Mouse (Mus musculus): ENCODE results near the gene Scrn2. TPM values are rescaled to one million over a fixed set of nuclear protein-coding genes. Genes with fewer than 3 reads are reported as not detected.

Scrn2 gene
- total and polyA plus RNA-seq, 2 experiments, result 41.9 to 56.6 TPM

DNA sequence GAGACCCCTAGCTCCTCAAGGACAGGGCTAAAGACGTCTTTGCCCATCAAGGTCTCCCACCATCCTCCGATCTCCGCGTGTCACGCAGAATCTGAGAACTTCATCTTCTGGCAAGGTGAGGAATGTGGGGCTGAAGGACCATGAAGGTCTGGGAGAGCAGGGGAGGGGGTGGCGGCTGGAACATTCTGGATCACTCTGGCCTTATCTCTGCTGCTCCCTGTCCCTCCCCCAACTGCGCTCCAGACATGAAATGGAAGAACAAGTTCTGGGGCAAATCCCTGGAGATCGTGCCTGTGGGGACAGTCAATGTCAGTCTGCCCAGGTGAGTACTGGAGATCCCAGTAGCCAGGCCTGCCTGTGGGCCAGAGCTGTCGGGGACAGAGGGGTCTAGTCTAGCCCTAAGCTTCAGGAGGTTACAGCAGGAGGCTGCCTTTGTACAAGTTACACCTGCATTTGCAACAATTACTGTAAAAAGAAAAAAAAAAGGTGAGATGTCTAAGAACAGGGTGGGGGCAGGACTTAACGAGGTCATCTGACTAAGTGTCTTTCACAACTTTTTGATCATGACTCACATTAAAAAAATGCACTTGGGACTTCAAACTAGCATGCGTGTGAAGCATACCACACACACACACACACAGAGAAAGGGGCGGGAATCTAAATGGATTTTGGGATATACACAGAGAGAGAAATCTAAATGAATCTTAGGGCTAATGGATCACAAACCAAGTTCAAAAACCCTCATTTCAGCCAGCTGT lies 36.0 kb downstream of the Scrn2 start:
- H3K36me3 ChIP-seq (ENCODE audit: control insufficient read depth, insufficient read depth, low read length), result no peaks in the 10 kb centered on the region

DNA sequence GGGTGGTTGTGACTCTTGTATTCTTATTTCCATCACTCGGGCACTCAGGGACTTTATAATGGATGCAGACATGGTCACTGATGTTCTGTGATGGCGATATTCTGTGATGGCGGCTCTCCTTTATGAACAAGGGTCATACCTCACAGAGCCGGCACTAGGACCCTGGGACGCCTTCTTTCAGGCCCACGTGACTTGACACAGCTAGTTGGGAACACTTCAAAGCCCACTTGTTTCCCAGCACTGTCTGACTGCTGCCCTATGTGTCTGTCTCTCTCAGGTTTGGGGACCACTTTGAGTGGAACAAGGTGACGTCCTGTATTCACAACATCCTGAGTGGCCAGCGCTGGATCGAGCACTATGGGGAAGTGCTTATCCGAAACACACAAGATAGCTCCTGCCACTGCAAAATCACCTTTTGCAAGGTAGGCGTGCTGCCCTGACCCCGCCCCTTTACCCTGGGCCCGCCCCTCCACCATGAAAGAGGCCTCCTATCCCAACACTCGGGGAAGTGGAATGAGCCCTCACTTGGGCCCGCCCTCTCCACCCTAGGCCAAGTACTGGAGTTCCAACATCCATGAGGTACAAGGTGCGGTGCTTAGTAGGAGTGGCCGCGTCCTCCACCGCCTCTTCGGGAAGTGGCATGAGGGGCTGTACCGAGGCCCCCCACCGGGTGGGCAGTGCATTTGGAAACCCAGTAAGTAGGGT lies 37.1 kb downstream of the Scrn2 start:
- no peak overlapping the region for H3K9ac ChIP-seq (ENCODE audit: low read depth, low read length)
- DNase-seq (ENCODE audit: extremely low read depth, low read depth, low spot score), result no peak
- no peaks in the 10 kb centered on the region for H3K27me3 ChIP-seq (ENCODE audit: control insufficient read depth, insufficient read depth, low read length)
- no peaks in the 10 kb centered on the region for H3K79me2 ChIP-seq (ENCODE audit: control insufficient read depth, insufficient read depth, low read length)
- no peaks in the 10 kb centered on the region for H3K4me1 ChIP-seq (ENCODE audit: control insufficient read depth, insufficient read depth, low read length)
- H3K27ac ChIP-seq (replicated peaks; ENCODE audit: insufficient read depth, low read depth, low read length), result no peak overlapping the region
- no peak overlapping the region for H3K4me3 ChIP-seq (ENCODE audit: insufficient read depth, low read depth, low read length)
- no peak for TF ChIP-seq CTCF (IDR thresholded peaks at IDR 0.05; ENCODE audit: low read depth, low read length)
- no peak for TF ChIP-seq POLR2A (IDR thresholded peaks at IDR 0.05; ENCODE audit: extremely low read depth, insufficient read depth, low read length)
- H3K36me3 ChIP-seq (ENCODE audit: control insufficient read depth, insufficient read depth, low read length), result no peaks in the 10 kb centered on the region
- WGBS, result 85% methylated on average over 22 of the region's 22 CpGs

More for the DNA sequence above, 36.0 kb downstream of the Scrn2 start:
- no peak for TF ChIP-seq POLR2A (IDR thresholded peaks at IDR 0.05; ENCODE audit: extremely low read depth, insufficient read depth, low read length)
- no peak for TF ChIP-seq CTCF (IDR thresholded peaks at IDR 0.05; ENCODE audit: low read depth, low read length)
- H3K9ac ChIP-seq (ENCODE audit: low read depth, low read length), result no peak overlapping the region
- H3K4me1 ChIP-seq (ENCODE audit: control insufficient read depth, insufficient read depth, low read length), result no peaks in the 10 kb centered on the region
- H3K27ac ChIP-seq (replicated peaks; ENCODE audit: insufficient read depth, low read depth, low read length), result no peak overlapping the region
- H3K79me2 ChIP-seq (ENCODE audit: control insufficient read depth, insufficient read depth, low read length), result no peaks in the 10 kb centered on the region
- H3K4me3 ChIP-seq (ENCODE audit: insufficient read depth, low read depth, low read length), result no peak overlapping the region
- H3K27me3 ChIP-seq (ENCODE audit: control insufficient read depth, insufficient read depth, low read length), result no peaks in the 10 kb centered on the region
- 93% methylated on average over 12 of the region's 12 CpGs for WGBS
- no peak for DNase-seq (ENCODE audit: extremely low read depth, low read depth, low spot score)

DNA sequence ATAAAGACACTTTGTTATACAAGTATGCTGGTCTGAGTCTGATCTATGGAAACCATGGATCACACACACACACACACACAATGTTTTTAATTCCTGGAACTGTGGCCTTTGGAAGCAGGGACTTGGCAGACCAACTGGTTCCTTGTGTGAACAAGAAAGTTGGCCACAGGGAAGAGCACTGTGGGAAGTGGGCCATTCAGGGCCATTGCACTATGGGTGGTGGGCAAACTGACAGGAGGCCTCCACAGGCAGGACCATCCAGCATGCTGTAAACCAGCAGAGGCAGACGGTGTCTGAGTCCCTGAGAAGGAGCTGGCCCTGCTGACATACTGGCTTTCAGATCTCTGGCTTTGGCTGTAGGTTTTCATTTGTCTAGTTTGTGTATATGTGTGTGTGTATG lies 39.6 kb downstream of the Scrn2 start:
- TF ChIP-seq CTCF (IDR thresholded peaks at IDR 0.05; ENCODE audit: low read depth, low read length) (no peak), POLR2A (IDR thresholded peaks at IDR 0.05; ENCODE audit: extremely low read depth, insufficient read depth, low read length) (no peak)
- H3K79me2 ChIP-seq (ENCODE audit: control insufficient read depth, insufficient read depth, low read length), result no peaks in the 10 kb centered on the region
- no peaks in the 10 kb centered on the region for H3K4me1 ChIP-seq (ENCODE audit: control insufficient read depth, insufficient read depth, low read length)
- no peak overlapping the region for H3K4me3 ChIP-seq (ENCODE audit: insufficient read depth, low read depth, low read length)
- H3K27ac ChIP-seq (replicated peaks; ENCODE audit: insufficient read depth, low read depth, low read length), result no peak overlapping the region
- H3K36me3 ChIP-seq (ENCODE audit: control insufficient read depth, insufficient read depth, low read length), result no peaks in the 10 kb centered on the region
- WGBS, result 95% methylated on average over 1 of the region's 1 CpGs
- H3K9ac ChIP-seq (ENCODE audit: low read depth, low read length), result no peak overlapping the region
- H3K27me3 ChIP-seq (ENCODE audit: control insufficient read depth, insufficient read depth, low read length), result no peaks in the 10 kb centered on the region
- DNase-seq (ENCODE audit: extremely low read depth, low read depth, low spot score), result no peak

DNA sequence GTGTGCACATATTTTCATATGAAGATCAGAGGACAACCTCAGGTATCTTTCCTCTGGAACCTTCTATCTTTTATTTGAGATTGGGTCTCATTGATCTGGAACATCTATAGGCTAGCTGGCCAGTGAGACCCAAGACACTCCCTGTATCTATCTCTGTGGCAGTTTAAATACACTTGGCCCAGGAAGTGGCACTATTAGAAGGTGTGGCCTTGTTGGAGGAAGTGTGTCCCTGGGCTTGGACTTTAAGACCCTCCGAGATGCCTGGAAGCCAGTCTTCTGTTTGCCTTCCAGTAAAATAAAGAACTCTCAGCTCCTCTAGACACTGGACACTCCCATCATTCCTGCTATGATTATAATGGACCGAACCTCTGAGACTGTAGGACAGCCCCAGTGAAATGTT lies 40.0 kb downstream of the Scrn2 start:
- Histone ChIP-seq H3K27ac (replicated peaks; ENCODE audit: insufficient read depth, low read depth, low read length) (no peak overlapping the region), H3K4me1 (ENCODE audit: control insufficient read depth, insufficient read depth, low read length) (no peaks in the 10 kb centered on the region), H3K4me3 (ENCODE audit: insufficient read depth, low read depth, low read length) (no peak overlapping the region), H3K27me3 (ENCODE audit: control insufficient read depth, insufficient read depth, low read length) (no peaks in the 10 kb centered on the region), H3K36me3 (ENCODE audit: control insufficient read depth, insufficient read depth, low read length) (no peaks in the 10 kb centered on the region), H3K9ac (ENCODE audit: low read depth, low read length) (no peak overlapping the region), H3K79me2 (ENCODE audit: control insufficient read depth, insufficient read depth, low read length) (no peaks in the 10 kb centered on the region)
- DNase-seq (ENCODE audit: extremely low read depth, low read depth, low spot score), result no peak
- no peak for TF ChIP-seq CTCF (IDR thresholded peaks at IDR 0.05; ENCODE audit: low read depth, low read length)
- WGBS, result 87% methylated on average over 2 of the region's 2 CpGs

DNA sequence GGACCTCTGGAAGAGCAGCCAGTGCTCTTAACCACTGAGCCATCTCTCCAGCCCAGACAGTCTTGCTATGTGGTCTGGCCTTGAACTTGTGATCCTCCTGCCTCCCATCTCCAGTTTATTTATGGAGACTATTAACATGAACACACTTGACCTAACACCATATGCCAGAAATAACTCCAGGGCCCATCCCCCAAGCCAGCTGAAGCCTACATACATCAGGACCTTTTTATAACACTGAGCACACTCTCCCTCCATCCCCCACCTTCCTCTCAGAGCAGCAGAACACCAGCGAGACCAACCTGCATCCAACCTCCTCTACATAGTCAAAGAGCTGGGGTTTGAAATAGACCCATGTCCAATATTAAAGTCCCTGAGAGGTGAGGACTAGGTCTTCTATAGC lies 41.4 kb downstream of the Scrn2 start:
- DNase-seq (ENCODE audit: extremely low read depth, low read depth, low spot score), result no peak
- 74% methylated on average over 1 of the region's 1 CpGs for WGBS

DNA sequence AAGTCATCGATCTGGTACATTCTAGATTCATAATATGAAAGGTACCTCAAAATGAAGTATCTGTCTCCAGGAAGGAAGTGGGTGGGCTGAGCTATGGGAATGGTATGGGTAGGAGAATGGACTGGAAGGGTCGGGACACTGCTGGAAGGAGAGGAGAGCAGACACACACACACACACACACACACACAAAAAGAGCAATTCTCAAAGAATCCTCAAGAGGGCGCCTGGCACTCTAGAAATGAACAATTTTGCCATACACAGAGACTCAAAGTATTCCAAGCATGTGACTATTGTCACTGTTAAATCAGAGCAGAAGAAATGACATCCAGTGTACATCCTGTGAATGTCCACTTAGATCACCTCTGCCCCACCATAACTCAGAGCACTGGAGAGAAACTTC lies 42.8 kb downstream of the Scrn2 start:
- Histone ChIP-seq H3K4me3 (ENCODE audit: insufficient read depth, low read depth, low read length) (no peak overlapping the region), H3K27ac (replicated peaks; ENCODE audit: insufficient read depth, low read depth, low read length) (no peak overlapping the region), H3K4me1 (ENCODE audit: control insufficient read depth, insufficient read depth, low read length) (no peaks in the 10 kb centered on the region), H3K36me3 (ENCODE audit: control insufficient read depth, insufficient read depth, low read length) (no peaks in the 10 kb centered on the region), H3K79me2 (ENCODE audit: control insufficient read depth, insufficient read depth, low read length) (no peaks in the 10 kb centered on the region), H3K27me3 (ENCODE audit: control insufficient read depth, insufficient read depth, low read length) (no peaks in the 10 kb centered on the region), H3K9ac (ENCODE audit: low read depth, low read length) (no peak overlapping the region)
- TF ChIP-seq CTCF (IDR thresholded peaks at IDR 0.05; ENCODE audit: low read depth, low read length), result peak; percentile 28; the same call in 1 of the 2 replicates
- no peak for TF ChIP-seq POLR2A (IDR thresholded peaks at IDR 0.05; ENCODE audit: extremely low read depth, insufficient read depth, low read length)
- peak; percentile 28 for DNase-seq (ENCODE audit: extremely low read depth, low read depth, low spot score)
- 31% methylated on average over 3 of the region's 3 CpGs for WGBS

More for the DNA sequence above, 41.4 kb downstream of the Scrn2 start:
- no peak for TF ChIP-seq POLR2A (IDR thresholded peaks at IDR 0.05; ENCODE audit: extremely low read depth, insufficient read depth, low read length)
- no peak for TF ChIP-seq CTCF (IDR thresholded peaks at IDR 0.05; ENCODE audit: low read depth, low read length)
- no peaks in the 10 kb centered on the region for H3K79me2 ChIP-seq (ENCODE audit: control insufficient read depth, insufficient read depth, low read length)
- H3K4me1 ChIP-seq (ENCODE audit: control insufficient read depth, insufficient read depth, low read length), result no peaks in the 10 kb centered on the region
- H3K36me3 ChIP-seq (ENCODE audit: control insufficient read depth, insufficient read depth, low read length), result no peaks in the 10 kb centered on the region
- no peaks in the 10 kb centered on the region for H3K27me3 ChIP-seq (ENCODE audit: control insufficient read depth, insufficient read depth, low read length)
- no peak overlapping the region for H3K9ac ChIP-seq (ENCODE audit: low read depth, low read length)
- no peak overlapping the region for H3K4me3 ChIP-seq (ENCODE audit: insufficient read depth, low read depth, low read length)
- H3K27ac ChIP-seq (replicated peaks; ENCODE audit: insufficient read depth, low read depth, low read length), result no peak overlapping the region

Measured in liver, adult 2 months (tissue).